Mouse (Mus musculus) midbrain, embryonic 13.5 days (tissue): Measurements from ENCODE around the gene Zfp986. TPM values are rescaled to one million over a fixed set of nuclear protein-coding genes. Genes with fewer than 3 reads are reported as not detected.
"Not testable (repeated sequence)": the region's sequence is repeated elsewhere in the genome, so short reads cannot be mapped to it uniquely, and the experiment has no call there.

Experiments used
- ATAC-seq: fragments of 200-750 bp; cut with Nextera tagmentation; 2 replicates; pipeline ENCODE4 v1.8.0; 2017; ENCODE audit warnings: mild to moderate bottlenecking, moderate TSS enrichment, moderate library complexity
- H3K27ac ChIP-seq: fragments of 300-500 bp; sonication (generic); 2 replicates; pipeline ENCODE4 v1.5.1; 2015; ENCODE audit warnings: inconsistent platforms, mild to moderate bottlenecking, moderate library complexity
- H3K27me3 ChIP-seq: fragments of 300-500 bp; sonication (generic); 2 replicates; pipeline ENCODE4 v1.6.1; 2015; ENCODE audit warnings: mild to moderate bottlenecking, inconsistent platforms
- H3K36me3 ChIP-seq: fragments of 300-500 bp; sonication (generic); 2 replicates; pipeline ENCODE4 v1.6.1; 2015; ENCODE audit warnings: mild to moderate bottlenecking, inconsistent platforms
- H3K4me1 ChIP-seq: fragments of 300-500 bp; sonication (generic); replicated peaks from 2 replicates; pipeline ENCODE4 v1.6.1; 2015; ENCODE audit warnings: inconsistent platforms
- H3K4me2 ChIP-seq: fragments of 300-500 bp; sonication (generic); replicated peaks from 2 replicates; pipeline ENCODE4 v1.6.1; 2015; ENCODE audit warnings: moderate library complexity, mild to moderate bottlenecking, inconsistent platforms
- H3K4me3 ChIP-seq: fragments of 300-500 bp; sonication (generic); replicated peaks from 2 replicates; pipeline ENCODE4 v1.5.1; 2015; ENCODE audit warnings: mild to moderate bottlenecking, inconsistent platforms
- H3K9ac ChIP-seq: fragments of 300-500 bp; sonication (generic); replicated peaks from 2 replicates; pipeline ENCODE4 v1.6.1; 2015; ENCODE audit warnings: mild to moderate bottlenecking, inconsistent platforms
- H3K9me3 ChIP-seq: fragments of 300-500 bp; sonication (generic); 2 replicates; pipeline ENCODE4 v1.6.1; 2016; ENCODE audit warnings: mild to moderate bottlenecking, inconsistent platforms
- WGBS: fragments of 180-500 bp; shearing (Covaris S2); methylation state at CpG from one replicate; pipeline ENCODE4 v1.1.7; 2015; 5-methylcytosine and 5-hydroxymethylcytosine counted together
- polyA plus RNA-seq: library from polyadenylated mRNA; unstranded; fragments of >200 nt; fragmentation: Nextera tagmentation; extraction: Ambion mirVana; gene quantifications from 2 replicates; pipeline ENCODE4 v1.2.1, GENCODE M21; 2015

The Zfp986 gene
- polyA plus RNA-seq = not detected in 2 replicates

- ATAC-seq, H3K27ac ChIP-seq: not testable (repeated sequence)
Measured at GRCm38 (mm10) chr4:145868494-145868893, at the start of gene Zfp986. TSS of gene Zfp986 (plus strand) at chr4:145868794.

GRCm38 (mm10) chr4:145819946-145820345 is 48.6 kb upstream of the Zfp986 start:
- not testable (repeated sequence) for H3K4me3 ChIP-seq, H3K4me1 ChIP-seq, H3K27me3 ChIP-seq, H3K4me2 ChIP-seq, H3K9me3 ChIP-seq, H3K27ac ChIP-seq, H3K36me3 ChIP-seq, H3K9ac ChIP-seq
- ATAC-seq = peak; percentile 75
- no CpG with 5 or more reads among the region's 2 CpGs for WGBS

More at GRCm38 (mm10) chr4:145868494-145868893, at the start of gene Zfp986:
- not testable (repeated sequence) for H3K9ac ChIP-seq, H3K4me1 ChIP-seq, H3K4me2 ChIP-seq, H3K36me3 ChIP-seq, H3K27me3 ChIP-seq, H3K4me3 ChIP-seq
- H3K9me3 ChIP-seq = peaks cover 12% of the 10 kb centered on the region
- 73% methylated on average over 3 of the region's 3 CpGs for WGBS

GRCm38 (mm10) chr4:145825606-145826005 is 43.0 kb upstream of the Zfp986 start:
- not testable (repeated sequence) for H3K27ac ChIP-seq, H3K36me3 ChIP-seq, H3K9me3 ChIP-seq, H3K27me3 ChIP-seq, H3K9ac ChIP-seq, H3K4me1 ChIP-seq, H3K4me2 ChIP-seq, H3K4me3 ChIP-seq
- 81% methylated on average over 3 of the region's 8 CpGs for WGBS
- 0 out of 2 replicates have a peak, but pooled peaks have one; percentile 27 for ATAC-seq

GRCm38 (mm10) chr4:145831328-145832062 is 37.1 kb upstream of the Zfp986 start:
- H3K4me2 ChIP-seq, H3K27ac ChIP-seq, H3K4me3 ChIP-seq, H3K27me3 ChIP-seq, H3K9ac ChIP-seq, H3K9me3 ChIP-seq, H3K36me3 ChIP-seq, H3K4me1 ChIP-seq: not testable (repeated sequence)
- ATAC-seq = peak; percentile 79
- WGBS = 92% methylated on average over 1 of the region's 14 CpGs

- not testable (repeated sequence) for H3K27me3 ChIP-seq, H3K27ac ChIP-seq, H3K36me3 ChIP-seq, H3K4me1 ChIP-seq, H3K9ac ChIP-seq, H3K4me2 ChIP-seq, H3K4me3 ChIP-seq
- 78% methylated on average over 10 of the region's 18 CpGs for WGBS
- ATAC-seq = peak; percentile 28
- H3K9me3 ChIP-seq = peaks cover 12% of the 10 kb centered on the region
Measured at GRCm38 (mm10) chr4:145836300-145836862, 32.2 kb upstream of the Zfp986 start.

- ATAC-seq = peak; percentile 90
- H3K9ac ChIP-seq = not testable (repeated sequence)
- 70% methylated on average over 53 of the region's 75 CpGs for WGBS
Measured at GRCm38 (mm10) chr4:145836863-145837440, 31.6 kb upstream of the Zfp986 start.

GRCm38 (mm10) chr4:145846793-145847192 is 21.8 kb upstream of the Zfp986 start:
- not testable (repeated sequence) for H3K4me1 ChIP-seq, H3K9ac ChIP-seq, H3K36me3 ChIP-seq, H3K27me3 ChIP-seq, H3K4me3 ChIP-seq, H3K4me2 ChIP-seq, H3K27ac ChIP-seq
- H3K9me3 ChIP-seq = peaks cover 12% of the 10 kb centered on the region; the same call in 1 of the 2 replicates
- peak; percentile 62; the same call in 1 of the 2 replicates for ATAC-seq

More at GRCm38 (mm10) chr4:145836863-145837440, 31.6 kb upstream of the Zfp986 start:
- not testable (repeated sequence) for H3K27ac ChIP-seq, H3K4me3 ChIP-seq, H3K27me3 ChIP-seq, H3K4me2 ChIP-seq, H3K36me3 ChIP-seq, H3K4me1 ChIP-seq
- H3K9me3 ChIP-seq = peaks cover 12% of the 10 kb centered on the region

- not testable (repeated sequence) for H3K4me3 ChIP-seq, H3K27me3 ChIP-seq, H3K4me2 ChIP-seq, H3K36me3 ChIP-seq, H3K27ac ChIP-seq, H3K4me1 ChIP-seq, H3K9ac ChIP-seq
- peak; percentile 66 for ATAC-seq
- 73% methylated on average over 4 of the region's 4 CpGs for WGBS
- peaks cover 14% of the 10 kb centered on the region; the same call in 1 of the 2 replicates for H3K9me3 ChIP-seq
Measured at GRCm38 (mm10) chr4:145848183-145848890, 20.3 kb upstream of the Zfp986 start.

GRCm38 (mm10) chr4:145848891-145849214 is 19.7 kb upstream of the Zfp986 start:
- not testable (repeated sequence) for H3K27ac ChIP-seq, H3K36me3 ChIP-seq, H3K9ac ChIP-seq, H3K27me3 ChIP-seq, H3K4me1 ChIP-seq, H3K4me3 ChIP-seq, H3K4me2 ChIP-seq
- H3K9me3 ChIP-seq = peaks cover 14% of the 10 kb centered on the region; the same call in 1 of the 2 replicates
- peak; percentile 51 for ATAC-seq
- WGBS = 82% methylated on average over 3 of the region's 3 CpGs

GRCm38 (mm10) chr4:145851421-145851820 is 17.2 kb upstream of the Zfp986 start:
- not testable (repeated sequence) for H3K4me2 ChIP-seq, H3K27ac ChIP-seq, ATAC-seq, H3K9ac ChIP-seq, H3K27me3 ChIP-seq, H3K4me1 ChIP-seq, H3K4me3 ChIP-seq, H3K36me3 ChIP-seq
- H3K9me3 ChIP-seq = peaks cover 14% of the 10 kb centered on the region; the same call in 1 of the 2 replicates
- 66% methylated on average over 8 of the region's 9 CpGs for WGBS

- H3K27me3 ChIP-seq, H3K36me3 ChIP-seq, H3K27ac ChIP-seq, H3K4me2 ChIP-seq, H3K4me1 ChIP-seq, H3K9me3 ChIP-seq, H3K9ac ChIP-seq, ATAC-seq, H3K4me3 ChIP-seq: not testable (repeated sequence)
- 85% methylated on average over 5 of the region's 8 CpGs for WGBS
Measured at GRCm38 (mm10) chr4:145863872-145864271, 4.7 kb upstream of the Zfp986 start.
